Mouse (Mus musculus): ENCODE data around the gene Fam57a. TPM values are rescaled to one million over a fixed set of nuclear protein-coding genes. Genes with fewer than 3 reads are reported as not detected.
A peak's percentile ranks its signal among the peaks of the same experiment; 100 is the strongest.

Gene Fam57a
- polyA plus RNA-seq, 1 experiment from 2014 or later = 32.7 TPM

DNA sequence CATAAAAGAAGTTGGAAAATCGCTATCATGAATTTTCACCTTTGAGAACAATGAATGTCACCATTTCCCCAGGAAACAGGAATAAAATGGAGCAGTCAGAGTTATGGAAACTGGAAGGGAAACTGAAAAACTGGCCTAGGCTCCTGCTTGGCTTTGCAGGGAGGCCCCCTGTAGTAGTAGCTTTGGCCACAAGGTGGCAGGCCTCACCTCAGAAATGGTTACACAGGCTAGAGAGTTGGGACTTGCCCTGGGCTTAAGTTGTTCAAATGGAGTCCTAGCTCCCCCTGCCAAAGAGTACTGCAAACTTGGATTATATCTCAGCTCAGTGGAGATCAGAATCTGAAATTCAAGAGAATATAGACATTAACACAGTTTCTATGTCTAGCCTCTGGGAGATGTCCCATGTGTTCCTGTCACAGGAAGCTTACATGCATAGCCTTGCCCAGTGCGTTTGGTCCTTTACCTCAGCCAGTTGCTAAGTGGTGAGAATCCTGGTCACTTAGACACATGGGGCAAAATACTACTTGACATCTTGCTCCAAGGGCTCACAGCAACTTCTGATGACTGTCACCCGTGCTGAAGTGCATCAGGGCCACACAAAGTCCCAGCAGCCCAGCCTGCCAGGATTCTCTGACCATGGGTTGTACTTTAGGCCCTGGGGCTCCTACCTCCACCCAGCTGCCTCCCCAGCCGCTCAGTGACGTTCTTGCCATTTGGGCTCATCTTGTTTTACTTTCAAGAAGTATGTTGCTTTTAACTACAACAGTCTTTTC lies 73.9 kb downstream of the Fam57a start:
- WGBS = 52% methylated on average over 5 of the region's 5 CpGs
- DNase-seq (ENCODE audit: low spot score, missing footprints) (peak; percentile 98), ATAC-seq (ENCODE audit: low FRiP score) (peak; percentile 76)
- Histone ChIP-seq H3K4me1 (ENCODE audit: control insufficient read depth, insufficient read depth, low read length) (peaks cover 7% of the 10 kb centered on the region), H3K9ac (ENCODE audit: low read length) (peak overlapping the region; percentile 5; the same call in 1 of the 2 replicates), H3K4me3 (ENCODE audit: low read depth, low read length) (no peak overlapping the region), H3K9me3 (ENCODE audit: control insufficient read depth, low read length) (no peaks in the 10 kb centered on the region), H3K27ac (ENCODE audit: low read depth, low read length) (peak overlapping the region; percentile 44), H3K4me2 (no peak overlapping the region), H3K36me3 (ENCODE audit: control insufficient read depth, insufficient read depth, low read length) (peaks cover 3% of the 10 kb centered on the region; the same call in 1 of the 2 replicates), H3K27me3 (ENCODE audit: control insufficient read depth, insufficient read depth, low read length) (no peaks in the 10 kb centered on the region)

- ATAC-seq (ENCODE audit: low FRiP score) (no peak), DNase-seq (ENCODE audit: low spot score, missing footprints) (peak; percentile 82)
- no peak overlapping the region for H3K4me2 ChIP-seq
- peak overlapping the region; percentile 44 for H3K27ac ChIP-seq (ENCODE audit: low read depth, low read length)
- H3K4me1 ChIP-seq (ENCODE audit: control insufficient read depth, insufficient read depth, low read length) = peaks cover 9% of the 10 kb centered on the region
- 84% methylated on average over 4 of the region's 4 CpGs for WGBS
- H3K27me3 ChIP-seq (ENCODE audit: control insufficient read depth, insufficient read depth, low read length) = no peaks in the 10 kb centered on the region
- H3K9me3 ChIP-seq (ENCODE audit: control insufficient read depth, low read length) = no peaks in the 10 kb centered on the region
- H3K36me3 ChIP-seq (ENCODE audit: control insufficient read depth, insufficient read depth, low read length) = peaks cover 3% of the 10 kb centered on the region; the same call in 1 of the 2 replicates
- no peak overlapping the region for H3K4me3 ChIP-seq (ENCODE audit: low read depth, low read length)
- no peak overlapping the region for H3K9ac ChIP-seq (ENCODE audit: low read length)
Observed at GRCm38 (mm10) chr11:76253918-76254264, 74.4 kb downstream of the Fam57a start.

GRCm38 (mm10) chr11:76255431-76256001 lies 76.0 kb downstream of the Fam57a start:
- ATAC-seq (ENCODE audit: low FRiP score) (no peak), DNase-seq (ENCODE audit: low spot score, missing footprints) (no peak)
- Histone ChIP-seq H3K9ac (ENCODE audit: low read length) (no peak overlapping the region), H3K36me3 (ENCODE audit: control insufficient read depth, insufficient read depth, low read length) (peaks cover 3% of the 10 kb centered on the region; the same call in 1 of the 2 replicates), H3K4me2 (no peak overlapping the region), H3K27ac (ENCODE audit: low read depth, low read length) (no peak overlapping the region), H3K4me1 (ENCODE audit: control insufficient read depth, insufficient read depth, low read length) (peaks cover 22% of the 10 kb centered on the region), H3K4me3 (ENCODE audit: low read depth, low read length) (no peak overlapping the region), H3K9me3 (ENCODE audit: control insufficient read depth, low read length) (no peaks in the 10 kb centered on the region), H3K27me3 (ENCODE audit: control insufficient read depth, insufficient read depth, low read length) (no peaks in the 10 kb centered on the region)
- WGBS = 81% methylated on average over 4 of the region's 4 CpGs

GRCm38 (mm10) chr11:76256129-76256528 lies 76.7 kb downstream of the Fam57a start:
- Histone ChIP-seq H3K4me2 (no peak overlapping the region), H3K9ac (ENCODE audit: low read length) (no peak overlapping the region; the same call in 1 of the 2 replicates), H3K27me3 (ENCODE audit: control insufficient read depth, insufficient read depth, low read length) (no peaks in the 10 kb centered on the region), H3K36me3 (ENCODE audit: control insufficient read depth, insufficient read depth, low read length) (no peaks in the 10 kb centered on the region; the same call in 1 of the 2 replicates), H3K4me3 (ENCODE audit: low read depth, low read length) (no peak overlapping the region), H3K27ac (ENCODE audit: low read depth, low read length) (no peak overlapping the region), H3K4me1 (ENCODE audit: control insufficient read depth, insufficient read depth, low read length) (peaks cover 28% of the 10 kb centered on the region), H3K9me3 (ENCODE audit: control insufficient read depth, low read length) (no peaks in the 10 kb centered on the region)
- no peak for DNase-seq (ENCODE audit: low spot score, missing footprints)
- WGBS = 64% methylated on average over 5 of the region's 5 CpGs
- no peak for ATAC-seq (ENCODE audit: low FRiP score)

DNA sequence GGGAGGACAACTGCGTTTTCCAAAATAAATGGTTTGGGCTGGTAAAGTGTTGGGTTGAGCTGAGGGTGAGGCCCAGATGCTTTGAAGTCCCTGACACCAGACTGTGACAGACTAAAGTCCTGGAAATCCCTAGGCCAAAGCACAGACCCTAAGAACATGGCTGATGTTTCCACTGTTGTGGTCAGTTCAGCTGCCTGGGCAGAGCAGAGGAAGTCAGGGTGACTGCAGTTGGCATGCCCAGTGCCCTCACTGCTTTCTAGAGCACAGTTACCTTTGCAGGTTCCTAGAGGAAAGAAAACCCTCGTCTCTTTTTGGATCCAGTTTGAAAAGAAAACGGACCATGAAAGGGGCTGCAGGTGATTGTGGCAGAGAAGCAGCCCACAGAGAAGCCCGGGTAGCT lies 77.9 kb downstream of the Fam57a start:
- no peak overlapping the region for H3K27ac ChIP-seq (ENCODE audit: low read depth, low read length)
- no peak overlapping the region for H3K9ac ChIP-seq (ENCODE audit: low read length)
- H3K36me3 ChIP-seq (ENCODE audit: control insufficient read depth, insufficient read depth, low read length) = no peaks in the 10 kb centered on the region
- no peaks in the 10 kb centered on the region for H3K9me3 ChIP-seq (ENCODE audit: control insufficient read depth, low read length)
- H3K4me2 ChIP-seq = no peak overlapping the region
- peaks cover 40% of the 10 kb centered on the region for H3K4me1 ChIP-seq (ENCODE audit: control insufficient read depth, insufficient read depth, low read length)
- WGBS = 79% methylated on average over 4 of the region's 4 CpGs
- ATAC-seq (ENCODE audit: low FRiP score) (no peak), DNase-seq (ENCODE audit: low spot score, missing footprints) (no peak)
- H3K27me3 ChIP-seq (ENCODE audit: control insufficient read depth, insufficient read depth, low read length) = no peaks in the 10 kb centered on the region
- H3K4me3 ChIP-seq (ENCODE audit: low read depth, low read length) = no peak overlapping the region

- peaks cover 51% of the 10 kb centered on the region for H3K4me1 ChIP-seq (ENCODE audit: control insufficient read depth, insufficient read depth, low read length)
- no peaks in the 10 kb centered on the region for H3K9me3 ChIP-seq (ENCODE audit: control insufficient read depth, low read length)
- ATAC-seq (ENCODE audit: low FRiP score) = no peak
- no peak for DNase-seq (ENCODE audit: low spot score, missing footprints)
- H3K36me3 ChIP-seq (ENCODE audit: control insufficient read depth, insufficient read depth, low read length) = no peaks in the 10 kb centered on the region
- H3K27me3 ChIP-seq (ENCODE audit: control insufficient read depth, insufficient read depth, low read length) = no peaks in the 10 kb centered on the region
- no peak overlapping the region; the same call in 1 of the 2 replicates for H3K27ac ChIP-seq (ENCODE audit: low read depth, low read length)
- no peak overlapping the region for H3K9ac ChIP-seq (ENCODE audit: low read length)
- no peak overlapping the region for H3K4me3 ChIP-seq (ENCODE audit: low read depth, low read length)
- no peak overlapping the region for H3K4me2 ChIP-seq
- WGBS = 87% methylated on average over 6 of the region's 6 CpGs
Observed at GRCm38 (mm10) chr11:76258511-76258910, 79.0 kb downstream of the Fam57a start.

- H3K9me3 ChIP-seq (ENCODE audit: control insufficient read depth, low read length) = no peaks in the 10 kb centered on the region
- H3K4me3 ChIP-seq (ENCODE audit: low read depth, low read length) = no peak overlapping the region
- 33% methylated on average over 10 of the region's 10 CpGs for WGBS
- peak; percentile 89 for DNase-seq (ENCODE audit: low spot score, missing footprints)
- H3K27ac ChIP-seq (ENCODE audit: low read depth, low read length) = peak overlapping the region; percentile 80
- no peak overlapping the region for H3K4me2 ChIP-seq
- H3K4me1 ChIP-seq (ENCODE audit: control insufficient read depth, insufficient read depth, low read length) = peaks cover 53% of the 10 kb centered on the region
- no peaks in the 10 kb centered on the region for H3K36me3 ChIP-seq (ENCODE audit: control insufficient read depth, insufficient read depth, low read length)
- ATAC-seq (ENCODE audit: low FRiP score) = peak; percentile 79
- H3K27me3 ChIP-seq (ENCODE audit: control insufficient read depth, insufficient read depth, low read length) = no peaks in the 10 kb centered on the region
- peak overlapping the region; percentile 4 for H3K9ac ChIP-seq (ENCODE audit: low read length)
Observed at GRCm38 (mm10) chr11:76260208-76261050, 81.0 kb downstream of the Fam57a start.

- Histone ChIP-seq H3K9ac (ENCODE audit: low read length) (no peak overlapping the region), H3K4me3 (ENCODE audit: low read depth, low read length) (no peak overlapping the region), H3K9me3 (ENCODE audit: control insufficient read depth, low read length) (no peaks in the 10 kb centered on the region), H3K4me1 (ENCODE audit: control insufficient read depth, insufficient read depth, low read length) (peaks cover 56% of the 10 kb centered on the region), H3K27ac (ENCODE audit: low read depth, low read length) (peak overlapping the region; percentile 80), H3K36me3 (ENCODE audit: control insufficient read depth, insufficient read depth, low read length) (no peaks in the 10 kb centered on the region), H3K27me3 (ENCODE audit: control insufficient read depth, insufficient read depth, low read length) (no peaks in the 10 kb centered on the region), H3K4me2 (no peak overlapping the region)
- ATAC-seq (ENCODE audit: low FRiP score) (no peak), DNase-seq (ENCODE audit: low spot score, missing footprints) (peak; percentile 83)
- WGBS = 68% methylated on average over 12 of the region's 12 CpGs
Observed at GRCm38 (mm10) chr11:76261224-76261623, 81.8 kb downstream of the Fam57a start.

Measured in midbrain, embryonic 11.5 days (tissue).